Mouse (Mus musculus): Measurements from ENCODE around the gene Ptgr1.
A peak's percentile ranks its signal among the peaks of the same experiment; 100 is the strongest.

The Ptgr1 gene

DNA sequence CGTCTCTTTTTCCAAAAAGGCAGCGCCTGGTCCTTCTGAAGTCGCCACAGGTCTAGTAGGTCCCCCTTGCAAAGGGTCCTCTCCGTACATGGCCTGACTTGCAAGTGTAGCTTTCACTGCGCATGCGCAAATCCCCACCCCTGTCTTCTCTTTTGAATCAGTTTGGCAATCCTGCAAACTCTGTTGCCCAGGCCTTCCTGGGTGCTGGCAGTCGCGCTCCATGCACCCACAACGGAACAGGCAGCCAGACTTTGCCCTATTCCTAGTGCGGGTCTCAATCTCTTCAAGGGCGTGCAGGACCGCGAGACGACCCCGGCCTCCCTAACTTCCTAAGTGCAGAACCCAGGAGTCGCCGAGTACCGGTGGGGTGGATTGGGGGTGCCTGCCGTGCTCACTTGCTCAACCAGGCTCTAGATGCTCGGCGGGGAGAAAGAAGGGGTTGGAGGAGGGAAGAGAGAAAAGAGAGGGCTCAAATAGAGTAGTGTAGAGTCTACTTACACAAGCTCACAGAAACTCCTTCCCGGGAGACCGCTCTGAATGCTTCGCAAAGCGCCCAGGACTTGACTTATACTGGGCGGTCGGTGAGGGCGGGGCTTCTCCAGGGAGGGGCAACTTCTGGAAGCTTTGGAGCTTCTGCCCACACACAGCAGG, at the start of gene Ptgr1:
Gene Ptgr1, minus strand, starts transcription at position 580 of the 651 bp plus-strand sequence.
- DNase-seq = peak; percentile 83 to 85

DNA sequence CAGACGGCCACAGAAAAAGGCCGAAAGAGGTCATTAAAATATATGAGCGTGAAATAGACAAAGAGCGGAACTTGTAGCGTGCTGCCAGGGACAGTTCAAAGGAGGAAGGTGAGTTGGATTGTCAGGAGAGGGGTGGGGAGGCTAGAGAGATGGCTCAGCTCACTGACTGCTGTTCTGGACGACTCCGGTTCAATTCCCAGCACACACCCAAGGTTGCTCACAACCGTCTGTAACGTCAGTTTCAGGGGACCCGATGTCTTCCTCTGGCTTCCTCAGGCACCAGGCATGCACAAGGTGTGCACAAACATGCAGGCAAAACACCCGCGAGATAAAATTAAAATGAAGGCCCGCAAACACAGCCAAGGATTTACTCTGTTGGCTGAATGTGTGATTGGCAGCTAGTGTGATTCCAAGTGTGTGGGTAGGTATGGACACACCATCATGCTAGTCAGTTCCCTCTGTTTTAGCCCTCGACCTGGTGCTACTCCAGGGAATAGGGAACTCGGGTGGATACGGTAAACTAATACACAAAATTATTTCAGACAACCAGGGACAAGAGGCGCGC, 48.9 kb upstream of the Ptgr1 start:
- DNase-seq = peak in 1 of 2 experiments; percentile 17

DNA sequence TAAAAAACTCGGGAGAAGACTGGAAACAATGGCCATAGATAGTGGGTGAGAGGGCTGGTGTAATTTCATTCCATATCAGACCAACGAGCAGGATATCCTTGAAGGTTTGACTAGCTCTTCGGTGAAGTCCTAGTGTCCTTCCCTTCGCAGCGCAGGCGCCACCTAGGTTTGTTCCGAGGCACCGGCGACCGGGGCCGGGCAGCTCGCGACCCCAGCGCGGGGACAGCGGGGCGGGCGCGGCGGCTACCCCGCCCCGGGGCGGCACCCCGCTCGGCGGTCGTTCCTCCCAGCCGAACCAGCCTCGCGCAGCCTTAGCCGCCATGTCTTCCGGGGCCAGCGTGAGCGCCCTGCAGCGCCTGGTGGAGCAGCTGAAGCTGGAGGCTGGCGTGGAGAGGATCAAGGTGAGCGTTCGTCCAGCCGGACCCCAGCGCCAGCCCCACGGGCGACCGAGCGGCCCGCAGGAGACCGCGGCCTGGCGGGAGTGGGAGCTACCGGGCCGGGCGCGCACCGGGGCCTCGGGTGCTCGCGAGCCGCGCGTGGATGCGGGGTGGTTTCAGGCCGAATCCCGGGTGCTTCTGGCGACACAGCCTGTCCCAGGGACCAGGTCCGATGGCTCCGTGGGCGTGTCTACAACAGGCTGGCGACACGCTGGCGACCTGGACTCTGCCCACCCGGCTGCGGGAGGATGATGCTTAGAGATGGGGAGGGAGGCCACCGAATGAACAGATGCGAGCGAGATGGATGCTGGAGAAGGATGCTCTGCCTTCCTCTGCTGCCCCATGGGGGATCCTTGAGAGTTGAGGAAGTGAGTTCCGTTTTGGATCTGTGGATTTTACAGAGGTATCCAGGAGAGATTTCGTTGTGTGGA, 48.2 kb upstream of the Ptgr1 start, which contains the start of gene Gng10:
Gene Gng10, plus strand, starts transcription at position 171 of the 868 bp plus-strand sequence.
- peak; percentile 79 to 81 for DNase-seq

DNA sequence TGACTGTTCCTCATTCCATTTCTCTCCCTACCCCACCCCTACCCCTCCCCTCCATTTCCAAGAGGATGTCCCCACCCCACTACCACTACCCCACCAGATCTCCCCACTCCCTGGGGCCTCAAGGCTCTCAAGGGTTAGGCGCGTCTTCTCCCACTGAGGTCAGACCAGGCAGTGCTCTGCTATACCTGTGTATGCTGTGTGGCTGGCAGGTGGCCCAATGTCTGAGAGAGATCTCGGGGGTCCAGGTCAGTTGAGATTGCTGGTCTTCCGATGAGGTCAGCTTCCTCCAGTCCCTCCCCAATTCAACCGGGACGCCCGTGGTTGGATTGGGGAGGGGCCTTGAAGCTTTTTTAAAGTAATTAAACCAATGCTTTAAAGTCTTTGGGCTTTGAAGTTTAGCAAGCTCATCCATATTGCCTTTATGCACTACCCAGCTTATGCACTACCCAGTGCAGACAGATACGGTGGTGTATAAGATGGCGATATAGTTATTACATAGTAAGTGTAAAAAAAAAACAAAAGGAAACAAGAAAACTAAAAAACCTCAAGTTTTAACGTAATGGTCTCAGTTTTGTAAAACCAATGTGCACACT, 47.5 kb upstream of the Ptgr1 start:
- DNase-seq = peak; percentile 41 to 58

- DNase-seq = no peak
Measured at GRCm38 (mm10) chr4:59016922-59017321, 30.0 kb upstream of the Ptgr1 start.

- DNase-seq = no peak
Measured at GRCm38 (mm10) chr4:59015181-59015580, 28.3 kb upstream of the Ptgr1 start.

DNA sequence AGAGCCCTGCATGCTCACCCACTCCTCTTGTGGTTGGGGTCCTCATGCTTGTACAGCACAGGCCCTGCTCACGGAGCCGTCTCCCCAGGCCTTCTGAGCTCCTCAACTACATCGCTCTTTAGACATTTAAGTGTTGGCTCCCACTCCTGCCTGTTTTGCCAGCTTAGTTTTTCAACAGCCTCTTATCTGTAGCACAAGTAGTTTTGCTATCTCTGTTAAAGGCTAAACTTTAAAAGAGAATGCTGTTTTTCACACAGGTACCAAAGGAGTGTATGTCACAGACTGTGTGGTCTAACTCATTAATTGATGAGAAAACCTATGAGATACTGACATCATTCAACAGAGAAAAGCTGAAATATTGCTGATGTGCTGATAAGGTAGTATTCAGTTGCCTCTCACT, 24.5 kb upstream of the Ptgr1 start:
- no peak for DNase-seq

GRCm38 (mm10) chr4:59009696-59010095, 22.8 kb upstream of the Ptgr1 start:
- DNase-seq = no peak

- no peak for DNase-seq
Measured at GRCm38 (mm10) chr4:59009186-59009585, 22.3 kb upstream of the Ptgr1 start.

GRCm38 (mm10) chr4:59007974-59008373, 21.1 kb upstream of the Ptgr1 start:
- DNase-seq = no peak

DNA sequence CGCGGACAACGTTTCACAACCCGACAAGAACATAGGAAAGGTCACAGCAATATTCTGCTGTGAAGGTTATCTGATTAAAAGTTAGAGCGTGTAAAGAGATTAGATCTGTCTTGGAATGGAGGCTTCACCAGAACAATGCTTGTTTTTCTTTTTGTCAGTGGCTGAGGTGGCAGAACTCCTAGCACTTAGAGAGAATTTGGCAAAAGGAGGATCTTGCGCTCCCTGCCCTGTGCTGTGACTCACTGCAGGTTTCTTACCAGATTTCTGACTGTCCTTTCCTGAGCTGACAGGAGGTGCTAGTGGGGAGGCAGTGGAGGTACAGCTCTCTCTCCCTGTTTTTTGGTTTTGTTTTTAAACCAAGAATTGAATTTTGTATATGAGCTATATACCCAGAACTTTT, 20.1 kb upstream of the Ptgr1 start:
- DNase-seq = no peak

GRCm38 (mm10) chr4:59006211-59006610, 19.3 kb upstream of the Ptgr1 start:
- DNase-seq = no peak

GRCm38 (mm10) chr4:59003806-59004200, 16.9 kb upstream of the Ptgr1 start:
- DNase-seq = no peak

DNA sequence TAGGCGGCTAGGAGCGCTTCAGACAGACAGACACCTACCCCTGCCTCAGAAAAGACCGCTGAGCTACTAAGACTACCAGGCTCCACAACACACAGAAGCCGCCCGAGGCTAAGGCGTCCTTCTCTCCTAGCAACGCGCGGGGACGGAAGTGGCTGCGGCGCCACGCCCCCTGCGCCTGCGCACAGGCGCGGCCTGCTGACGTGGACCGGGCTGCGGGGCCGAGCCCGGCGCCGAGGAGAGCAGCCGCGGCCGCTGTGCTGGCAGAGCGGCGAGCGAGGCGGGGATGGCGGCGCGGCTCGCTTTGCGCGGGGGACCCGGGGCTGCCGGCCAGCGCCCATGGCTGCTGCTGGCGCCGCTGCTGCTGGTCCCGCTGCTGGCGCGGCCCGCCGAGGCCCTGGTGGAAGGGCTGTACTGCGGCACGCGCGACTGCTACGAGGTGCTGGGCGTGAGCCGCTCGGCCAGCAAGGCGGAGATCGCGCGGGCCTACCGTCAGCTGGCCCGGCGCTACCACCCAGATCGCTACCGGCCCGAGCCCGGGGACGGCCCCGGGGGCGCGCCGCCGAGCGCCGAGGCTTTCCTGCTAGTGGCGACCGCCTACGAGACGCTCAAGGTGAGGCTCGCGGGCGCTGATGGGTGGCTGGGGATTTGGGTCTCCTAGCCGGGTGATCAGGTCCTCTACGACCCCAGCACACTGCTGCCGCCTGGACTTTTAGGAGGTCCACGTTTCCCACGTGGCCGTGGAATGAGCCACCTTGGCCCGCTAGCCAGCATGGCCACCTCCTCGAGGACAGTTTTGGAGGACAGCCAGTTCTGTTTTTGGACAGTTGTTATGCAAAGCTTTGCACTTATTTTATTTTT, 16.3 kb upstream of the Ptgr1 start, which contains the start of gene Gm20503:
Gene Gm20503, plus strand, starts transcription at position 263 of the 858 bp plus-strand sequence.
- DNase-seq = peak; percentile 90 to 94

DNA sequence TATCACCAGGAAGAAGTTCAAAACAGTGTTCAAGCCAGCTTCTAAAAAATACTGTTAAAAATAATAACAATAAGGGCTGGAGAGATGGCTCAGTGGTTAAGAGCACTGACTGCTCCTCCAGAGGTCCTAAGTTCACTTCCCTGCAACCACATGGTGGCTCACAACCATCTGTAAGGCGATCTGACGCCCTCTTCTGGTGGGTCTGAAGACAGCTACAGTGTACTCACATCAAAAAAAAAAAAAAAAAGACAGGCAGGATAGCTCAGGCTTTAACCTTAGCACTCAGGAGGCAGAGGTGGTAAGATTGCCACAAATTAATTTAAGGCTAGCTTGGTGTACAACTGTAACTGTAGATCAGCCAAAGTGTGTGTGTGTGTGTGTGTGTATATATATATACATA, 13.7 kb upstream of the Ptgr1 start:
- DNase-seq = peak; percentile 32 to 51

DNA sequence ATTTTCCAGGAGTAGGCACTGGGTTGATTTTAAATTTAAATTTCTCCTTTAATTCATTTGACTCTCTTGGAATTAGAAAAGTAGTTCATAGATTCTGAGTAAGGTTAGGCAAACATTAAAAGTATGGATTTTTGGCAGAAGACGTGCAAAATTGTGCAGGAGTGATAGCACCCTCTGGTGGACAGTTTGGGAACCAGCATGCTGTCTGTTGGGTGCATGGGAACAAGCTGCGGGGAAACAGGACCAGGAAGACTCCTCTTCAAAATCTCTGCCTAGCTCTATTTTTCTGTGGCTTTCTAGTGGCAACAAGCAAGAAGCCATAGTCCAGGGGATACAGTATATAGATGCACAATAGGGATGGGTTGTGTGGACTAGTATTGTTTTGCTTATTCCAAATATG, 12.8 kb upstream of the Ptgr1 start:
- DNase-seq = peak; percentile 84 to 86

- DNase-seq = no peak
Measured at GRCm38 (mm10) chr4:58998688-58999087, 11.8 kb upstream of the Ptgr1 start.

- DNase-seq = no peak
Measured at GRCm38 (mm10) chr4:58997081-58997480, 10.2 kb upstream of the Ptgr1 start.

DNA sequence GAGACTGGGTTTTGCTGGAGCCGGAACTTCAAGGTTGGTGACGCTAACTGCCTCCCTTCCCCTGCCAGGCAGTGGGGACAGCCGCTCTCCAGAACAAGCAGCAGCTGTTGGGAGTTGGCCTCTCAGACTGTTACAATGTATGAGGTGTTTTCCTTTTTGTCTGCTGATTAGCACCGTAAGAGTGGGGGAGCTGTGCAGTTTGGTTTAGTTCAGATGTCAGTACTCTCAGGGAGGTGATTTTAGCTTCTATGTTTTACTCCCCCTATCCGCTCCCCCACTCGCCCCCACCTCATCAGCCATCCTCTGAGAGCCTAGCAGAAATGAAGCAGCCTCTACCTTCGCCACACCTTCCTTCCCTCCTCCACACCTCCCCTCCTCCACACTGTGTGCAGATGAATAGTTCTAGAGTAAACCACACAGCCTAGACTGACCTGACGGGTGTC, 8.4 kb upstream of the Ptgr1 start:
- no peak for DNase-seq

GRCm38 (mm10) chr4:58994762-58995161, 7.8 kb upstream of the Ptgr1 start, which contains the start of gene Dnajc25:
Gene Dnajc25, plus strand, starts transcription at chr4:58995062.
- DNase-seq = no peak

DNA sequence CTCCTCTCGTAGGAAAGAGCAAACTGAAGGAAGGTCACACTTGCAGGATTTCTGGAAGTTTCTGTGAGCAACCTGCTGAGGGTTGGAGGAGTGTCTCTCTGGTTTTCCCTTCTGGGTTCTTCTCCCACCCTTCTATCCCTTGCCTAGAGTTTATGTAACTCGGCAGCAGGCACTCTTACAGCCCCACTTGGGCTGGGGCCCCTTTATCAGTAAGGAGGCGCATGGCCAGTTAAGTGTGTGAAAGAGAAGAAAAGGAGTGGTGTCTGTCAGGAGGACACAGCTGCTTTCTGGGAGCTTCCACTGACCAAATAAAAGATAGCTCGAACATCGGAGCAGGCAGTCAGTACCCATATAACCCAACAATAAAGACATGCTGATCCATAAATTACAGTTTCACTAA, 5.3 kb upstream of the Ptgr1 start:
- no peak for DNase-seq
